Mouse (Mus musculus): ENCODE measurements at regions not wholly inside any gene's neighbourhood (a gene's known extent, or its start where the extent isn't known, plus 50 kb on each side); places are given as distances from the start of the nearest gene placed in this dataset.

DNA sequence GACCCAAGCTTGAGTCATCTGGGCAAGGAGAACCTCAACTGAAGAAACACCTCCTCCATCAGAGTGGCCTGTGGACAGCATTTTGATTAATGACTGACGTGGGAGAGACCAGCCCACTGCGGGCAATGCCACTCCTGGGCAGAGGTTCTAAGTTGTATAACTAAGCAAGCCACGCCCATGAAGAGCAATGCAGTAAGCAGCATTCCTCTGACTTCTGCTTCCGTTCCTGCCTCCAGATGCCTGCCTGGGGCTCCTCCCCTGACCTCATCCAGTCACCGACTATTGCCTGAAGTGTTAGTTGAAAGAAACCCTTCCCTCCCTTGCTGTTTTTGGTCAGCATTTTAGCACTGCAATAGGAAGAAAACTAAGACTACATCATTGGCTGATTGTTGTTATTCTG, 105.2 kb upstream of the Pcgf5 start:
- TF ChIP-seq CTCF (IDR thresholded peaks at IDR 0.05; ENCODE audit: extremely low read depth, insufficient read depth, low read length), result no peak
- no peak for TF ChIP-seq POLR2A (IDR thresholded peaks at IDR 0.05; ENCODE audit: extremely low read depth, insufficient read depth, low read length)
